Mouse (Mus musculus): ENCODE data around the gene Dnajc12.
"Not testable (repeated sequence)": the region's sequence is repeated elsewhere in the genome, so short reads cannot be mapped to it uniquely, and the experiment has no call there.

Gene Dnajc12

GRCm38 (mm10) chr10:63432099-63432498 lies 49.9 kb downstream of the Dnajc12 start:
- no peak for DNase-seq

- DNase-seq, result no peak
Measured at GRCm38 (mm10) chr10:63432887-63433286, 50.6 kb downstream of the Dnajc12 start.

- DNase-seq, result no peak
Measured at GRCm38 (mm10) chr10:63438736-63439262, 56.6 kb downstream of the Dnajc12 start.

- no peak for DNase-seq
Measured at GRCm38 (mm10) chr10:63439694-63440228, 57.5 kb downstream of the Dnajc12 start.

- DNase-seq, result not testable (repeated sequence)
Measured at GRCm38 (mm10) chr10:63444602-63445387, 62.6 kb downstream of the Dnajc12 start.

- no peak for DNase-seq
Measured at GRCm38 (mm10) chr10:63453926-63454325, 71.7 kb downstream of the Dnajc12 start.

GRCm38 (mm10) chr10:63455110-63455878 lies 73.1 kb downstream of the Dnajc12 start:
- no peak for DNase-seq

- DNase-seq, result no peak
Measured at GRCm38 (mm10) chr10:63457292-63458128, 75.3 kb downstream of the Dnajc12 start.

Measured in right cerebral cortex, postnatal 4 days (tissue).